Mouse (Mus musculus): Measurements from ENCODE around the gene H2-D1. TPM values are rescaled to one million over a fixed set of nuclear protein-coding genes. Genes with fewer than 3 reads are reported as not detected.
A peak's percentile ranks its signal among the peaks of the same experiment; 100 is the strongest.

Gene H2-D1
- total and polyA plus RNA-seq, 3 experiments = 659 to 944 (median 880) TPM

GRCm38 (mm10) chr17:35255704-35256103, 6.8 kb upstream of the H2-D1 start:
- dilution Hi-C loops (cut with MboI; ENCODE audit: extremely low pct_ligation_motif_present, extremely low pct_unique_long_range_greater_than_20kb, low sequenced_read_pairs) (no loop called here), in situ Hi-C loops (cut with MboI; ENCODE audit: low pct_ligation_motif_present, low pct_unique_long_range_greater_than_20kb, low sequenced_read_pairs) (no loop called here)
- no peak overlapping the region for H3K4me2 ChIP-seq (ENCODE audit: insufficient read depth, low read depth, poor library complexity, severe bottlenecking)
- H3K27ac ChIP-seq (ENCODE audit: insufficient read depth, low read depth) = no peak overlapping the region
- H3K4me3 ChIP-seq (replicated peaks in 1 of 3; ENCODE audit: low read depth in 2 of 3, low read length in 2 of 3, poor library complexity in 1 of 3) = no peak overlapping the region
- DNase-seq (ENCODE audit: extremely low read depth) = no peak
- no peak overlapping the region for H3K9ac ChIP-seq (ENCODE audit: insufficient read depth, low read depth)
- H3K36me3 ChIP-seq (replicated peaks in 1 of 2; ENCODE audit: control insufficient read depth in 1 of 2, insufficient read depth in 1 of 2, low read length in 1 of 2) = peaks cover 31 to 37% of the 10 kb centered on the region in 2 experiments
- H3K4me1 ChIP-seq (ENCODE audit: control insufficient read depth in 1 of 2, insufficient read depth in 2 of 2) = peaks cover 10 to 16% of the 10 kb centered on the region in 2 experiments
- no peaks in the 10 kb centered on the region for H3K79me2 ChIP-seq (replicated peaks; ENCODE audit: control insufficient read depth, extremely low read depth, insufficient read depth, poor library complexity, severe bottlenecking)
- no peaks in the 10 kb centered on the region for H3K9me3 ChIP-seq (replicated peaks; ENCODE audit: low read length)
- peaks cover 3% of the 10 kb centered on the region for H3K27me3 ChIP-seq (replicated peaks)
- no peak for TF ChIP-seq BHLHE40 (IDR thresholded peaks at IDR 0.05; ENCODE audit: low read depth, low read length)
- TF ChIP-seq ZMIZ1 (IDR thresholded peaks at IDR 0.05; ENCODE audit: low read depth, low read length) = 0 out of 2 replicates have a peak, but pooled peaks have one; percentile 20
- TF ChIP-seq JUN (IDR thresholded peaks at IDR 0.05; ENCODE audit: insufficient read depth, low read depth, low read length) = no peak
- TF ChIP-seq ZC3H11A (IDR thresholded peaks at IDR 0.05; ENCODE audit: low read depth, low read length) = no peak
- 0 out of 2 replicates have a peak, but pooled peaks have one; percentile 19 for TF ChIP-seq MYC (IDR thresholded peaks at IDR 0.05; ENCODE audit: low read depth, low read length)
- TF ChIP-seq USF2 (conservative IDR thresholded peaks at IDR 0.05; ENCODE audit: low read depth, low read length) = no peak
- 0 out of 2 replicates have a peak, but pooled peaks have one; percentile 36 for TF ChIP-seq SIN3A (IDR thresholded peaks at IDR 0.05; ENCODE audit: low read length)
- TF ChIP-seq CHD1 (IDR thresholded peaks at IDR 0.05; ENCODE audit: low read depth, low read length) = no peak
- TF ChIP-seq EP300 (IDR thresholded peaks at IDR 0.05; ENCODE audit: low read length) = no peak
- TF ChIP-seq ETS1 (conservative IDR thresholded peaks at IDR 0.05; ENCODE audit: low read depth, low read length) = no peak
- TF ChIP-seq GABPA (IDR thresholded peaks at IDR 0.05; ENCODE audit: insufficient replicate concordance, low read depth, low read length) = no peak
- no peak for TF ChIP-seq POLR2A (IDR thresholded peaks at IDR 0.05; ENCODE audit: low read depth, low read length)
- 0 out of 2 replicates have a peak, but pooled peaks have one; percentile 26 for TF ChIP-seq NELFE (IDR thresholded peaks at IDR 0.05; ENCODE audit: low read depth, low read length)
- no peak for TF ChIP-seq UBTF (IDR thresholded peaks at IDR 0.05; ENCODE audit: low read depth, low read length)
- TF ChIP-seq MAZ (IDR thresholded peaks at IDR 0.05; ENCODE audit: low read depth, low read length) = peak; percentile 24; the same call in 1 of the 2 replicates
- no peak for TF ChIP-seq TCF12 (IDR thresholded peaks at IDR 0.05; ENCODE audit: low read depth, low read length)
- no peak for TF ChIP-seq SMC3 (IDR thresholded peaks at IDR 0.05; ENCODE audit: low read depth, low read length)
- TF ChIP-seq IRF4 (IDR thresholded peaks at IDR 0.05; ENCODE audit: low read depth, low read length) = no peak
- TF ChIP-seq MAX (IDR thresholded peaks at IDR 0.05; ENCODE audit: low read length) = peak; percentile 50; the same call in 1 of the 2 replicates
- TF ChIP-seq MEF2A (IDR thresholded peaks at IDR 0.05; ENCODE audit: borderline replicate concordance, low read depth, low read length) = no peak
- no peak for TF ChIP-seq HCFC1 (IDR thresholded peaks at IDR 0.05; ENCODE audit: low read depth, low read length)
- peak; percentile 44; the same call in 1 of the 2 replicates for TF ChIP-seq CHD2 (IDR thresholded peaks at IDR 0.05; ENCODE audit: low read length)

All from CH12.LX (cell line).